Mouse (Mus musculus) MEL (cell line): ENCODE data around the gene Aadat.
"Not testable (repeated sequence)": the region's sequence is repeated elsewhere in the genome, so short reads cannot be mapped to it uniquely, and the experiment has no call there.

Source experiments
- BHLHE40 ChIP-seq: IDR thresholded peaks from 2 replicates; pipeline ENCODE4 v1.6.1; 2012; ENCODE audit warnings: low read depth, mild to moderate bottlenecking, inconsistent platforms, low read length, improper control_type of control experiment, borderline replicate concordance
- CTCF ChIP-seq, 3 experiments: IDR thresholded peaks in 2 of 3; conservative IDR thresholded peaks in 1 of 3; 2 replicates each; pipeline ENCODE4 v1.5.1; 2011 to 2012; ENCODE audit warnings: low read length in 3 of 3, low read depth in 2 of 3, mild to moderate bottlenecking in 2 of 3, improper control_type of control experiment in 1 of 3, inconsistent platforms in 1 of 3, mixed read lengths in 1 of 3, moderate library complexity in 1 of 3; ENCODE audit not compliant: control insufficient read depth in 1 of 3, insufficient read depth in 1 of 3, poor library complexity in 1 of 3, severe bottlenecking in 1 of 3
- GATA1 ChIP-seq: IDR thresholded peaks from 2 replicates; pipeline ENCODE4 v1.6.1; 2011; ENCODE audit warnings: low read depth, low read length, improper control_type of control experiment
- KAT2A ChIP-seq: conservative IDR thresholded peaks from 2 replicates; pipeline ENCODE4 v1.6.1; 2012; ENCODE audit warnings: low read depth, low read length, improper control_type of control experiment, inconsistent platforms
- NELFE ChIP-seq: IDR thresholded peaks from 2 replicates; pipeline ENCODE4 v1.6.1; 2011; ENCODE audit warnings: low read depth, low read length, improper control_type of control experiment
- POLR2A ChIP-seq, 2 experiments: IDR thresholded peaks; 2 replicates each; pipeline ENCODE4 v1.6.1; 2011 to 2012; ENCODE audit warnings: low read length in 2 of 2, mild to moderate bottlenecking in 2 of 2, control low read depth in 1 of 2, improper control_type of control experiment in 1 of 2, low read depth in 1 of 2, moderate library complexity in 1 of 2; ENCODE audit not compliant: control insufficient read depth in 1 of 2, insufficient read depth in 1 of 2, poor library complexity in 1 of 2

GRCm38 (mm10) chr8:60591352-60592105 is 85.8 kb downstream of the Aadat start:
- TF ChIP-seq KAT2A; CTCF (IDR thresholded peaks at IDR 0.05 in 2 of 3, conservative IDR thresholded peaks at IDR 0.05 in 1 of 3; ENCODE audit: control insufficient read depth in 1 of 3, insufficient read depth in 1 of 3, low read depth in 2 of 3, low read length in 3 of 3, poor library complexity in 1 of 3, severe bottlenecking in 1 of 3); POLR2A (IDR thresholded peaks at IDR 0.05; ENCODE audit: control insufficient read depth in 1 of 2, insufficient read depth in 1 of 2, low read depth in 1 of 2, low read length in 2 of 2, poor library complexity in 1 of 2); BHLHE40; GATA1; NELFE: not testable (repeated sequence)
